Mouse (Mus musculus): ENCODE results near the gene Atxn7l3. TPM values are rescaled to one million over a fixed set of nuclear protein-coding genes. Genes with fewer than 3 reads are reported as not detected.

The Atxn7l3 gene
- total RNA-seq, 1 experiment, result 60.4 TPM

DNA sequence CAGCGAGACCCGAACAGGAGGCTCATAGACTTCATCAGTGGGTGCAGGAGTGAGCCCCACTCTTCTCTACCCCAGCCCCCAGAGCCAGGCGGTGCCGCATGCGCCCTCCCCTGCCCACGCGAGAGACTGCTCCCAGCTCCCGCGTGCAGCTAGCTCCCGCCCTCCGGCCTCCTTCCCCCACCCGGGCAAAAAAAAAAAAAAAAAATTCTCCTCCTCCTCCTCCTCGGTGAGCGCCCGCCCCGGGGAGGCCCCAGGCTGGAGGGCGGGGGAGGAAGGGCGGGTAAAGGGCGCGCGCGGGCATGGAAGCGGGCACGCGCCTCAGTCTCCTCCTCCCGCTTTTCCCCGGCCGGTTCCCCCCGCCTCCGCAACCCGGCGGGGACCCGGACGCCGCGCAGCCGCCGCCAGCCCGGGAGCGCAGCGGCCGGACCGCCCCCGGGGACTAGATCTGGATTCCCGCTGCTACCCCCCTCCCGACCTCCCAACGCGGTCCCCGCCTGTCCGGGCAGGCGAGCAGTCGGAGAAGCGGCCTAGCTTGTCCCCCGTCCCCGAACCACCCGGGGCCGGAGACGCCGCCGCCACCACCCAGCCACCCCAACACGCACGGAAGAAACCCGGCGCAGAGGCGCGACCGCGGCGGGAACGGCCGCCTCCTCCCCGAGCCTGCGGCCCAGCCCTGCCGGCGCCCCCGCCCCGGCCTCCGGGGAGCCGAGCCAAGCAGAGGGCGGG, 20.3 kb upstream of the Atxn7l3 start:
- in situ Hi-C loops (cut with MboI; ENCODE audit: low sequenced_read_pairs in 2 of 2, unreplicated experiment in 2 of 2), result no loop called here
- Histone ChIP-seq H3K4me3 (ENCODE audit: insufficient read depth in 1 of 2, low read depth in 1 of 2, low read length in 2 of 2, poor library complexity in 1 of 2, severe bottlenecking in 1 of 2) (peak overlapping the region; percentile 91 to 95), H3K36me3 (ENCODE audit: control insufficient read depth, insufficient read depth, low read length, poor library complexity, severe bottlenecking) (peaks cover 35% of the 10 kb centered on the region), H3K27ac (ENCODE audit: insufficient read depth, low read depth, low read length, poor library complexity, severe bottlenecking) (peak overlapping the region; percentile 97), H3K4me1 (ENCODE audit: control insufficient read depth in 2 of 2, insufficient read depth in 2 of 2, low read length in 2 of 2, poor library complexity in 1 of 2) (peaks cover 1 to 18% of the 10 kb centered on the region in 2 experiments; a peak in 2 of 4 replicates), H3K9me3 (ENCODE audit: control insufficient read depth, insufficient read depth, low read depth, low read length) (no peaks in the 10 kb centered on the region), H3K9ac (ENCODE audit: insufficient read depth, low read depth, low read length, poor library complexity, severe bottlenecking) (peak overlapping the region; percentile 99)
- DNase-seq (ENCODE audit: low read depth, low spot score), result no peak
- TF ChIP-seq ZC3H11A (IDR thresholded peaks at IDR 0.05; ENCODE audit: borderline replicate concordance, low read depth, low read length) (no peak), HCFC1 (IDR thresholded peaks at IDR 0.05; ENCODE audit: borderline replicate concordance, insufficient read depth, low read length) (peak; percentile 52; the same call in 1 of the 2 replicates), ZNF384 (IDR thresholded peaks at IDR 0.05; ENCODE audit: low read depth, low read length) (peak; percentile 95), CHD2 (IDR thresholded peaks at IDR 0.05; ENCODE audit: low read depth, low read length) (no peak), MAFK (IDR thresholded peaks at IDR 0.05; ENCODE audit: insufficient read depth, low read depth, low read length) (no peak)

DNA sequence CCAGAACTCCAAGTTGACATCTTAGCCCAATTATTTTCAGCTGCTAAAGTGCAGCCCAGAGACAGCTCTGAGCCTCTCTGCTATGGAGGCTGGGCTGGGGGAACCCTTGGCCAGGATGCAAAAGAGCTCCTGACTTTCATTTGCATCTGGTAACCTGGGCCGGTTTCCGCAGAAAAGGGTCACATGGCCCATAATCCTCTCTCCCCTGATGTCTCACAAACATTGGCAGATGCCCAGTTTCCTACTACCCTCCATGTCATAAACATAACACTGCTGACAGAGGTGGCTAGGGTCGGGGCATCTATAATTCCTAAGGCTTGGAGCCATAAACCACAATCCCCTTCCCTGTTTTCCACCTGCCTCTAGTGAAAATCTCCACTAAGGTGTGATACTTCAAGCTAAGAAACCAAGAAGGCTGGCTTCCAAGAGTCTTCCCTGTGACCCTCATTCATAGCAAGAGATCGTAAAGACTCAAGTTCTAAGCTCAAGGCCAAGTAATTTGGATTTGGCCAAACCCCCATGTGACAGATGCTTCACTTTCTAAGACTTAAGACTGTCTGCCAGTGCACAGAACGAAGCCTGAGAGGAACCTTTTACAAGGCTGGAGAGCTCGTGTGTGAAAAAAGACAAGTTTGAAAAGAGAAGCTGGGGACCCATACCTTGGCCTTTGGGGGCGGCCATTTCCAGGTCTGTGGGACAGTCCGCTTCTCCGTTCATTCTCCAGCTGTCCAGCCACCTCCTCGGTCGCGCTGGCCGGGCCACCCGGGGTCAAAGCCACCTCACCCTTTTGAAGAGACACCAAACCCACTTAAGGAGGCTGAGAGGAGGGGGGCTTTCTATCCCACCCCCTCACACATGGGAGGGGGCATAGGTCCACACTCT, 19.5 kb upstream of the Atxn7l3 start:
- peaks cover 4 to 23% of the 10 kb centered on the region in 2 experiments; a peak in 2 of 4 replicates for H3K4me1 ChIP-seq (ENCODE audit: control insufficient read depth in 2 of 2, insufficient read depth in 2 of 2, low read length in 2 of 2, poor library complexity in 1 of 2)
- in situ Hi-C loops (cut with MboI; ENCODE audit: low sequenced_read_pairs in 2 of 2, unreplicated experiment in 2 of 2), result no loop called here
- peak overlapping the region; percentile 97 for H3K27ac ChIP-seq (ENCODE audit: insufficient read depth, low read depth, low read length, poor library complexity, severe bottlenecking)
- no peaks in the 10 kb centered on the region for H3K9me3 ChIP-seq (ENCODE audit: control insufficient read depth, insufficient read depth, low read depth, low read length)
- TF ChIP-seq ZC3H11A (IDR thresholded peaks at IDR 0.05; ENCODE audit: borderline replicate concordance, low read depth, low read length) (no peak), CHD2 (IDR thresholded peaks at IDR 0.05; ENCODE audit: low read depth, low read length) (no peak), HCFC1 (IDR thresholded peaks at IDR 0.05; ENCODE audit: borderline replicate concordance, insufficient read depth, low read length) (no peak), MAFK (IDR thresholded peaks at IDR 0.05; ENCODE audit: insufficient read depth, low read depth, low read length) (no peak), ZNF384 (IDR thresholded peaks at IDR 0.05; ENCODE audit: low read depth, low read length) (no peak)
- peaks cover 43% of the 10 kb centered on the region for H3K36me3 ChIP-seq (ENCODE audit: control insufficient read depth, insufficient read depth, low read length, poor library complexity, severe bottlenecking)
- no peak for DNase-seq (ENCODE audit: low read depth, low spot score)
- peak overlapping the region; percentile 76 for H3K9ac ChIP-seq (ENCODE audit: insufficient read depth, low read depth, low read length, poor library complexity, severe bottlenecking)
- H3K4me3 ChIP-seq (ENCODE audit: insufficient read depth in 1 of 2, low read depth in 1 of 2, low read length in 2 of 2, poor library complexity in 1 of 2, severe bottlenecking in 1 of 2), result peak overlapping the region; percentile 91 to 95

DNA sequence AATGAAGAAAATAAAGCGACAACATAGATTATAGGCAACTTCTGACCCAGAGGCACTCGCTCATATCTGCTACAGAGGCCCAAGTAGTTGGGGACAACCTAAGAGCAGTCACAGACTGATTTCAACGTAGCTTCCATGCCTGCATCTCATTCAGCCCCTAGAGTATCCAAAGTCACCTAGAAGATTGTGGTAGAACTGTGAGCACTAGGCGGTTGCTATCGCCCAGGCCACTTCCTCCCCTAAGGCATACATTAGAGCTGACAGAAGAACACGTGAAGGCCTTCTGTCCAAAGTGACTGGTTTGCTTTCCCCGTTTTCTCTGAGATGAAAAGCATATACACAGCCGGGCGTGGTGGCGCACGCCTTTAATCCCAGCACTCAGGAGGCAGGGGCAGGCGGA, 17.9 kb upstream of the Atxn7l3 start:
- Histone ChIP-seq H3K9ac (ENCODE audit: insufficient read depth, low read depth, low read length, poor library complexity, severe bottlenecking) (no peak overlapping the region), H3K9me3 (ENCODE audit: control insufficient read depth, insufficient read depth, low read depth, low read length) (no peaks in the 10 kb centered on the region), H3K36me3 (ENCODE audit: control insufficient read depth, insufficient read depth, low read length, poor library complexity, severe bottlenecking) (peaks cover 58% of the 10 kb centered on the region), H3K4me3 (ENCODE audit: insufficient read depth in 1 of 2, low read depth in 1 of 2, low read length in 2 of 2, poor library complexity in 1 of 2, severe bottlenecking in 1 of 2) (no peak overlapping the region), H3K27ac (ENCODE audit: insufficient read depth, low read depth, low read length, poor library complexity, severe bottlenecking) (no peak overlapping the region), H3K4me1 (ENCODE audit: control insufficient read depth in 2 of 2, insufficient read depth in 2 of 2, low read length in 2 of 2, poor library complexity in 1 of 2) (peaks cover 5 to 28% of the 10 kb centered on the region in 2 experiments; a peak in 3 of 4 replicates)
- in situ Hi-C loops (cut with MboI; ENCODE audit: low sequenced_read_pairs in 2 of 2, unreplicated experiment in 2 of 2), result no loop called here
- no peak for DNase-seq (ENCODE audit: low read depth, low spot score)
- TF ChIP-seq HCFC1 (IDR thresholded peaks at IDR 0.05; ENCODE audit: borderline replicate concordance, insufficient read depth, low read length), result no peak
- no peak for TF ChIP-seq MAFK (IDR thresholded peaks at IDR 0.05; ENCODE audit: insufficient read depth, low read depth, low read length)
- TF ChIP-seq ZNF384 (IDR thresholded peaks at IDR 0.05; ENCODE audit: low read depth, low read length), result no peak
- no peak for TF ChIP-seq ZC3H11A (IDR thresholded peaks at IDR 0.05; ENCODE audit: borderline replicate concordance, low read depth, low read length)
- TF ChIP-seq CHD2 (IDR thresholded peaks at IDR 0.05; ENCODE audit: low read depth, low read length), result no peak

DNA sequence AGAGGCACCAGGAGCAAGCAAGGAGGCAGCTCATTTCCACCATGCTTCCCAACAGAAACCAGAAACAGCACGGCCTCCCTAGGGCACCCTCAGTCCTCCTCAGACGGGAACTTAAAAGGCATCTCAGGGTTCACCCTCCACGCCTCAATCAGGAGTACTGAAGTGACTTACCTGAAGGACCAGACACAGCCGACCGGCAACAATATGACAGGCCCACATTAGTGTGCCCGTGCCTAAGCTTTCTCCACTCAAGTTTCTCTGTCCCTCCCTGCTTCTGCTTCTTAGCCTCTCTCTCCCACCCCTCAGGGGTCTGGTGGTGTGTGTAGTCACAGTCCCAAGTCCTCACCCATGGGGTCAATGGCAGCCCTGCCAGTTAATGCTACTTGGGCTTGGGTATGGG, 16.2 kb upstream of the Atxn7l3 start:
- no peak for TF ChIP-seq CHD2 (IDR thresholded peaks at IDR 0.05; ENCODE audit: low read depth, low read length)
- TF ChIP-seq HCFC1 (IDR thresholded peaks at IDR 0.05; ENCODE audit: borderline replicate concordance, insufficient read depth, low read length), result no peak
- TF ChIP-seq ZC3H11A (IDR thresholded peaks at IDR 0.05; ENCODE audit: borderline replicate concordance, low read depth, low read length), result no peak
- no peak for TF ChIP-seq MAFK (IDR thresholded peaks at IDR 0.05; ENCODE audit: insufficient read depth, low read depth, low read length)
- no peak for TF ChIP-seq ZNF384 (IDR thresholded peaks at IDR 0.05; ENCODE audit: low read depth, low read length)

More for the DNA sequence above, 16.2 kb upstream of the Atxn7l3 start:
- DNase-seq (ENCODE audit: low read depth, low spot score), result no peak
- H3K27ac ChIP-seq (ENCODE audit: insufficient read depth, low read depth, low read length, poor library complexity, severe bottlenecking), result no peak overlapping the region
- H3K9ac ChIP-seq (ENCODE audit: insufficient read depth, low read depth, low read length, poor library complexity, severe bottlenecking), result no peak overlapping the region
- no peak overlapping the region for H3K4me3 ChIP-seq (ENCODE audit: insufficient read depth in 1 of 2, low read depth in 1 of 2, low read length in 2 of 2, poor library complexity in 1 of 2, severe bottlenecking in 1 of 2)
- in situ Hi-C loops (cut with MboI; ENCODE audit: low sequenced_read_pairs in 2 of 2, unreplicated experiment in 2 of 2), result no loop called here
- H3K36me3 ChIP-seq (ENCODE audit: control insufficient read depth, insufficient read depth, low read length, poor library complexity, severe bottlenecking), result peaks cover 72% of the 10 kb centered on the region
- peaks cover 6 to 28% of the 10 kb centered on the region in 2 experiments; a peak in 3 of 4 replicates for H3K4me1 ChIP-seq (ENCODE audit: control insufficient read depth in 2 of 2, insufficient read depth in 2 of 2, low read length in 2 of 2, poor library complexity in 1 of 2)
- no peaks in the 10 kb centered on the region for H3K9me3 ChIP-seq (ENCODE audit: control insufficient read depth, insufficient read depth, low read depth, low read length)
